Mouse (Mus musculus) thymus, postnatal 14 days (tissue): ENCODE data around the gene Aqp8.

ENCODE experiments used
- DNase-seq: peaks from one replicate; pipeline ENCODE4 v3.0.0; 2021

The Aqp8 gene

DNA sequence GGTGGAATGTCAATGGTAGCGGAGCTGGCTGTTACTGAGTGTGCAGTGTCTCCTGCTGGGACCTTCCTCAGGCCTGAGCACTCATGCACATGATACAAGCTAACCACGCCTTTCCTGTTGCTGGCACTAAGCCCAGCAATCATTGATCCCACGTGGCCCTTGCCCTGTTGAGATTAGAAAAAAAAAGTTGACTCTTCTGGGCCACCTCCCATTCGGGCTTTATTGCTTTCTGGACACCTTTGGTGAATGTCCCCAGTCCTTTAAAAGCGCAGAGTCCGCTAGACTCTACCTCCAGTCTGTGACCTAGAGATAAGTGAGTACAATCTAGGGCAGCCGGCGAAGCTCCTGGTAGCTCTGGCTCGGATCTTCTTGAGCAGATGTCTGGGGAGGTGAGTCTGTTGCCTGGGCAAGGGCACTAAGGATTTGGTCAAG is at the start of gene Aqp8:
Aqp8 (plus strand) TSS at position 222 of the 432 bp plus-strand sequence.
- DNase-seq = no peak

DNA sequence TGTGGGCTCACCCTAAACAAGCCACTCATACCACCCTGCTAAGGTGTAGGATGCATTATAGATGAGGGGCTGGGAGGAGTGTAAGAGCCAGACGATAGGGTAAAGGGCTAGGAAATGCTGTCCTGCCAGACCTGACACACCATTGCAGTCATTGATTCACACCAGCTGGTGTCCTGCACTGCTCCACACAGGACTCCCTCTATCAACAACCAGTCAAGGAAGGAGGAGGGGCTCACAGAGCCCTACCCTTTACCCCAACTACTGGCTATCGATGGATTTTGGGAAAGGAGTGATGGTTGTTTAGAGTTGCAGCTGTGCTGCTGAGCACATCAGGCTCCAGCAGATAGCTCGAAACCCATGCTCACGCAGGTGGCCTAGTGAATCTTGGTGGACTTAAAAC is 45.3 kb upstream of the Aqp8 start:
- DNase-seq = no peak

DNA sequence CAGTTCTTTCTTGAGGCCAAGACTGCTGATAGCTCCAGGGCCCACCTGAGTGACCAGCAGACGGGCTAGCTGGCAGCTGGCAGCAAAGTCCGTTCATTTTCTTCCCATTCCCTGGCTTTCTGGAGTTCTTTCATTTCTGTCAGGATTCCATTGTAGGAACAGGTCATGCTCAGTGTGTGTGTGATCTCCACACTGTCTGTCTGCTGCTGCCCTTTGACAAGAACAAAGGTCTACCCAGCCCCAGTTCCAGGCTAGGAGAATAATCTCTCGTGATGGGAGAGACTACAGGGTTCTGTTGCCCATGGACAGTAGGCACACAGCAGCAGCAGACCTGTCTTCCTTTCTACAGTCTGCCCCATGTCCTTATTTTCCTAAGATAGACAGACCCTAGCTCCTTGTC is 44.4 kb upstream of the Aqp8 start:
- no peak for DNase-seq

DNA sequence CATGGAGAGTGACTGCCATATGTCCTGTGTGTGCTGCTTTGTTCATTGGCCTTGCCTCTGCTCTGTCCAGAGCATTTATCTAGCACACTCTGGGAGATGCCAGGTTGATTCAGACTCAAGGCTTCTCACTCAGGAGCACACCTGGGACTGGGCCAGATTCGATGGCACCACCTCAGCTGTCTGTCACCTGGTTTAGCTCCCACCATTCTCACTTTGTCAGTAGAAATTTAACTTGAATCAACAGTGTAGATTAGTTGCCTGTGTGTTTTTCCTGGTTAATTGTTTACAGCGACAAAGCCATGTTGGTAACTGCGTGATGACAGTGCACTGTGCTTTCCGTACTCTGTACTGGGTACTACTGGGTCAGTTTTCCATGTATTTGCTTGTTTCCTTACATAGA is 42.1 kb upstream of the Aqp8 start:
- DNase-seq = no peak

DNA sequence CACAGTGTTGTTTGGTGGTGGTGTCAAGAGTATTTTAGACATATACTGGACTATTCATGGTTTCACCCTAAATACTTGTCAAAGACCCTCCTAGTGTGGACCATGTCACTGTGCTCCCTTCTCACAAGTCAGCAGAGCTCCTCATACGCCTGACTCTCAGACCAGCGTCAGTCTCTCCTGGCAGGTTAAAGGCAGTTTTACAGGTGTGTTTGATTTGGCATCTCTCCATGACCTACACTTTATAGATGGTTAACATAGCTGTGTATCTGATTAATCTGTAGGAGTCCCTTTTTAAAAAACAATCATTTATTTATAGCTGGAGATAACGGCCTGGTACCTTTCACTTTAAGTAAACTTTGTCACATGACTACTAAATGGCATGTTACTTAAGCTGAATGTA is 40.1 kb upstream of the Aqp8 start:
- DNase-seq = no peak

DNA sequence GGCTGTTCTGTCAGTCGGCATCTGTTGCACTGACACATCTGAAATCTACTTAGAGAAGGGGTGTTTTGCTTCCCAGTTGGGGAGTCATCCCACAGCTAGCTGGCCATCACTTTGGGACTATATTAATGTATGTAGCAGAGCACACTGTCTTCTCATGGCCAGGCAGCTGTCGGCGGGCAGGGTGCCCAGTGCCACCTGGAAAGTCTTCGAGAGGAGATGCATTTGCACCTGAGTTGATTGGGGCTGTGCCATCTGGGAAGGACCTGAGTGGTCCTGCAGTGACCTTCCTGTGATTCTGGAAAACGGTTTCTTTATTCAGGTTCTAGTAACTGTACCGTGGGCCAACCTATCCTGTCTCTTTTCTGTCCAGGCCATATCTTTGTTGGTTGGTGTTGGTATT is 37.8 kb upstream of the Aqp8 start:
- DNase-seq = no peak

DNA sequence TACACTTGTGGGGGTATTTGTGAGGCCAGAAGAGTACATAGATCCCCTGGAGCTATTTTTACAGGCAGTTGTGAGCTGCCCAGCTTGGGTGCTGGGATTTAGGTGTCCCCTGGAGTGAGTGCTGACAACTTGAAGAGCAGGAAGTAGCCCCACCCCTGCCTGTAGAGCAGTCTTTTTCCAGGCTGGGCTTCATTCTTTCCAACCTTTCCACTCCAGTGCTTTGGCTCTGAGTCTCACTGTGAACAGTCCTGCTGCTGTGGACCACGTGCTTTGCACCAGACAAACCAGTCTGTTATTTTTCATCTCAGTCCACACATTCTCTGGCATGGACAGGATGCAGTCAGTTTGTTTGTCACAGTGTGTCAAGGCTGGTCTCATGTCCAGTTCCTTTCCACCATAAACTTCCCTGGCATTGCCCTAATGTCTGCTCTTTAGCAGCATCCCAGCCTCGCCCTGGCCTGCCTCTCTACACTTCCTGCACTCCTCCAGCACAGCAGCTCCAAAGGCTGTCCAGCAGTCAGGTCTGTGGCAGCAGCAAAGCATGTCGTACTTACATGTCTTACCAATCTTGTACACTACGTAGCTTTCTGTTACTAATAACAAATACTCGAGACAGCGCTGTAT is 36.8 kb upstream of the Aqp8 start:
- no peak for DNase-seq

DNA sequence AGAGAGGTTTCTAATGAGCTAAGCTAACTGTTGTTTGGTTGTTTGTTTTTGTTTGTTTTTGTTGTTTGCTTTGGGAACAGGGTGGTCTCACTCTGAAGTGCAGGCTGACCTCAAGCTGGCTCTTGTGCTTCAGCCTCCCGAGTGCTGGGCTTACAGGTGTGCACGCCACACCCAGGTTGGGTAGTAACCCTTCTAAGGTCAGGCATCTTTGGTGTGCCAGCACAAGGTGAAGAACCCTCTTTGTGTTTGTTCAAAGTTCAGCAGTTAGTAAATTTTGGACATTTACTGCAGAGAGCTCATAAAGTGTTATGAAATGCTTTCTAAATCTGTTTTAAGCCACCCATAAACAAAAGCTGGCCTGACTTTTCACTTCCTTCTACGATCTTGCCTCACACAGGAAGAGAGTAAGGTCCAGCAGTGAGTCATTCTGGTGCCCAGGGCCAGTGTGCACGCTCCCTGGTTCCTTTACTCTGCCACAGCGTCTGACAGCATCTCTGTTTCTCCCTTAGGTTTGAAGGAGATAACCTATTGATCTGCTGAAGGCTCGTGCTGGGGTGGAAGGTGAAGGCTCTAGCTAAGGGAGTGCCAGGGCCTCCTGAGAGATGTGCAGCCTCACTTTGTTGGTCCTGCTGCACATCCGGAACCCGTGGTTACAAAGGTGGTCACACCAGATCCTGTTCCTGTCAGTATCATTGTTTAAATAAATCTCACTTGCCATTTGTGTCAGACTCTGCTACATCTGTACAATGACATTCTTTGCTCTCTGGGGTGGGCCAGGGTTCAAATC is 32.3 kb upstream of the Aqp8 start:
- no peak for DNase-seq

DNA sequence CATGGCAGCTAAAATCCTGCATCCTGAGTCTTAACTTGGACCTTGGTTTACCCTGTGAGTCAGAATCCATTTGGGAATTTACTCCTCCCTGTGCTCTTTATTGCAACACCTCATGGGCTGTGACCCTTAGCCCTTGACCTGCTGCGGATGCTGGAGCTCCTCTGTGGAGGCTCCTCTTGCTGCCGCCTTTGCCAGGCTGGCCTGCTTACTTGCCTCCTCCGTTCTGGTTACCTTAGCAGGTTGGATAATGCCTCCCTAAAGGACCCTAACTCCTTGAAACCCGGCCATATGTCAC is 31.7 kb upstream of the Aqp8 start:
- DNase-seq = no peak

DNA sequence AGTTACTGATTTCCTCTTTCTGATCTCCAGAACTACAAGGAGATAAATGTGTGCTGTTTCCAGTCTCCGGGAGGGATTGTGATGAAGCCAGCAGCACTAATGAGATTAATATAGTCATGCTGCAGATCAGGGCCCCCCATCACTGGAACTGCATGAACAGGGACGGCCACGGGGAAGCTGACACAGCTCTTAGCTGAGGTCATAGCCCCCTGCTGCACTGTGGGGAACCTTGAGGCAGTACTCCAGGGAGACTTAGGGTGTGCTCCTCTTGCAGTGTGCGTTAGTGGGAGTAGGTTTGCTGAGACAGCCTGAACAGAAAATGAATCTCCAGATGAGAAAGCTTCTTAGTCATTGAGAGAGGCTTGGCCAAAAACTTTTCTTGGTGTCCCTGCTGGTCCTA is 30.9 kb upstream of the Aqp8 start:
- DNase-seq = no peak

DNA sequence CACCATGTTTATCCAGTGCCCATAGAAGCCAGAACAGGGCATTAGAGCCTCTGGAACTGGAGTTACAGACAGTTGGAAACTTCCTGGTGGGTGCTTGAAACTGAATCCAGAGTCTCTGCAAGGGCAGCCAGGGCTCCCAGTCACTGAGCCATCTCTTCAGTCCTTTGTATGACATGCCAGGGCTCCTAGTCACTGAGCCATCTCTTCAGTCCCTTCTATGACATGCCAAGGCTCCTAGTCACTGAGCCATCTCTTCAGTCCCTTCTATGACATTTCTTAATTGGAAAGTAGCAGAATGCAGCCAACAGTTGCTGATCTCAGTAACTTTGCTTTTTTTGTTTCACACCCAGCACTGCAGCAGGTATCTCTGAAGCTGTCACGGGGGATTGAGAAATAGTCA is 20.0 kb upstream of the Aqp8 start:
- DNase-seq = no peak

DNA sequence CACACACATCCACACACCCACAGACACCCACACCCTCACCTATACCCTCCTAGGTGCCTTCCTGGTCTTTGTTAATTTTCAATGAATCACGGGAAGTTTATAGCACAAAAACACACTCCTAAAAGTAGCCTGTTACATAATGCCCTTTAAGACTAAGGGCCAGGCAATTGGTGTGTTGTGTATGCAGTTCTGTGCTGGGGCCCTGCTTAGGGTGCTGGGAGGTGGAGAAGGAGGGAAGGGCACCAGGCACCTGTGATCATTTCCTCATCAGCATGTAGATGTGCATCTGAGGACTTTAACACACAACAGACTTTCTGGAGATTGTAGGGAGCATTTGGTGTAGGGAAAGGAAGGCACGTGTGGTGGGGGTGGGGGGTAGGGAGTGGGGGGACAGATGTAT is 13.3 kb upstream of the Aqp8 start:
- no peak for DNase-seq

DNA sequence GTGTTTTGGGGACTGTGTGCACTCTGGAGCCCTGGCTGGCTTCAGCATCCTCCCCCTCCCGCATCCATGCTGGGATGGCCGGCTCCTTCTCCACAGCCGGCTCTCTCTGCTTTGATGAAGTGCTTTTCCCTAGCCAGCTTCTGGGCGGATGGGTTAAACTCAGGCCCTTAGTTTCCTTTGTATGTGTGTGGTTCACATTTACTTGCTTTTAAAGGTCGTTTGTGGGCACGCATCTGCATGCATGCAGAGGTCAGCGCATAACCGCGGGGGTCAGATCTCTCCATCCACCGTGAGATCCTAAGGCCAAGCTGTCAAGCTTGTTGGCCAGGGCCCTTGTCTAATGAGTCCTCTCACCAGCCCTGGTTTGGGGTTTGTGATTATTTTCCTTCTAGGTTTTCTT is 12.4 kb upstream of the Aqp8 start:
- DNase-seq = no peak

DNA sequence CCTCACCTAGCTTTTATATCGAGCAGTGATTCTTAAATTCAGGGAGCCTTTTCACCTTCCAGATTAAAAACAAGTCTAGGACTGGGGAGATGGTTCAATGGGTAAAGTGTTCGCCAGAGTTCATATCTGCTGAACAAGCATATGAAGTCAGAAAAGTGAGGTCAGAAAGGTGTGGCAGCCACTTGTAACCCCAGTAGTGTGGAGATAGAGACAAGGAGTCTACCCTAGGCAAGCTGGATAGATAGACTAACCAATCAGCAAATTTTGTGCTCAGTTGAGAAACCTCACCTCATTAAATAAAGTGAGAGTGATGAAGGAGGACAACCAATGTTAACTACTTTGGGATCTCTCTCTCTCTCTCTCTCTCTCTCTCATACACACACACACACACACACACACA is 11.6 kb upstream of the Aqp8 start:
- no peak for DNase-seq

DNA sequence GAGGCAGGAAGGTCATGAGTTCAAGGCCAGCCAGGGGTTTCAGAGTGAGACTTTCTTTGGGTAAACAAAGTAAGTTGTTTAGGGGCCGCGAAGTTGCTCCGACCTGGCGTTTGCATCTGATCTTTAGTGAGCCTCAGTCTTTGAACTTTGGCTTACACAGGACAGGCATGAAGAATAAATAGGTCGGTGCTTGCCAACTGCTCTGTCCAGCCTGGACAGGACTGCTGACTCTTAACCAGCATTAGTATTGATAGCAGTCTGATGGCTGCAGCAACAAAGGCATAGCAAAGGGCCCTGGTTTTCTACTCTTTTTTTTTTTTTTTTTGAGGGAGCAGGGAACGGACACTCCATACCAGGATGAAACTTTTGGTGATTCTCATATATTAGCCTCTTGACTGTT is 9.5 kb upstream of the Aqp8 start:
- DNase-seq = no peak

DNA sequence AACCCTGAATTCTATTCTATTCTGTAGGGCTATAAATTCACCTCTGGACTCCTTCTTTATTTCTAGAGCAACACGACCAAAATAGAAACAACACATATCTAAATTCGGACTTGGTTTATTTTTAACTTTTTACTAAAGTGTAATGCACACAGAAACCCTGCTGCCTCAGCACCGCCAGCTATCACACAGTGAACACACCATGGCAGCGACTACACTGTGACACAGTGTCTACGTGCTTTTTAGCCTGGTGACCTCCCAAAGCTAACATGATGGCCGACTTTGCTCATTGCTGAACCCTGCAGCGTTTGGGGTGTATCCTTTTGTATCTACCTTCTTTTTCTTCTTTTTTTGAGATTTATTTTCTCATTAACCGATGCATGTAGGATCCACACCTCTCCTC is 9.0 kb upstream of the Aqp8 start:
- no peak for DNase-seq

DNA sequence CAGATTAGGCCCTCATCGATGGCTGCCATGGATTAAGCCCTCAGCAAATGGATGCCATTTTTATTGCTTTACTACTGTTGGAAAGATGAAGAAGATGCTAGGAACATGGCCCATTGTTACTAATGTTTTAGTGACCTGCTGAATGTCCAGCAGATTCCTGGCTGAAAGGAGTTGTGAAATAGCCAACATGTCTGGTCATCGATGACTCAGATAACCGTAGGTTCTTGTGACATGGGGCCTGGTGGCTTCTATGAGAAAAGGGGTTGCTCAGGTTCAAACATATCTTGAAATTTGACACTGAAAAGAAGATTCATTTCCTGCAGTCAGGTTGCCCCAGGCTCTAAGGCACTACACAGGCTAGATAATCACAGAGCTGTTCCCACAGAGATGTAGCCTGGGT is 7.0 kb upstream of the Aqp8 start:
- DNase-seq = no peak

DNA sequence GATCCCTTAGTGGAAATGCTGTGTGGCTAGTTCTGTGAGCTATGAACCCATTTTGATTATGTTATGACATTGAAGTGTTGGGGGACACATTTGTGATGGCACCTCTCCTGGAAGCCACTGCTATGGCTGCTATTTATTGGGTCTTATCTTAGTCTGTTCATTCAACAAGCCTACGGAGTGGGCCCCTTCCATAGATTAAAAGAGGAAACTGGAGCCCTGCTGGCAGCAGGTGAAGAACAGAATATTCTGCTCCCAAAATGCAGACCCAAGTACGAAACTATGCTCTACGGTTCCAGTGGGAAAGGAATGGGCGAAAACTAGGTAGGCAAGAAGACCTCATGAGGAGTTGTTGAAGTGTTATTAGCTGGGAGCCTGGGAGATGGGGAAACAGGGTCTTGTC is 3.8 kb upstream of the Aqp8 start:
- no peak for DNase-seq

DNA sequence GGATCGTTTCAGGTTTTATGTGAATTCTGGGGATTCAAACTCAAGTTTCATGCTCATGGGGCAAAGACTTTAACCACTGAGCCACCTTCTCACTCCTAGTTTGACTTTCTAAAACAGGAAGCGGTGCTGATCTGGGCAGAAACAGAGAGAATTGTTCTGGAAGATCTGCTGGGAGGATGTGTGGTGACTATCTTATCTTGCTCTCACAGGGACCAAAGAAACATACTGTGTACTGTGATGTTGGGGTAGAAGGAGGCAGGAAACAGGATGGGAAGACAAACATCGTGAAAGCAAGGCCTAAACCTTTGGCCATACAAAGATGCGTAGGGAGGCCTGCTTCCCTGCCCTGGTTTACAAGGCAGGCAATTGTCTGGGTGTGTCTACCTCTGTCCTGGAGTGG is 2.8 kb upstream of the Aqp8 start:
- DNase-seq = no peak

DNA sequence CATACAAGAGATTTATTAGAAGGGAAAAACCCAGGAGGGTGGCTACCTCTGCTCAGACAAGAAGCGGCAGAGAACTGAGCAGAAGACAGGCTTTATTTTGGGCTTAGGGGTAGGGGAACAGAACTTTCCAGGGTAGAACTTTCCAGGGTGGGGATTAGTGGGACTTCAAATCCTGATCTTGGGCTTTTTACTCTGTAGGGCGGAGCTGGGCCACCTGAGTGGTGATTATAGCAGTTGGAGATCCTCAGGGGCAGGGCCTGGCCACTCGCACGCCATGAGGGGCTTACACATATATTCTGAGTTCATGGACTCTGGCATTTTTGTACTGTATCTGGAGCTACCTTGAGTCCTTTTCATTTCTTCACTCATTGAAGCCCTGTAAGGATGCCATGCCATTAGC is 775 bp upstream of the Aqp8 start:
- no peak for DNase-seq

DNA sequence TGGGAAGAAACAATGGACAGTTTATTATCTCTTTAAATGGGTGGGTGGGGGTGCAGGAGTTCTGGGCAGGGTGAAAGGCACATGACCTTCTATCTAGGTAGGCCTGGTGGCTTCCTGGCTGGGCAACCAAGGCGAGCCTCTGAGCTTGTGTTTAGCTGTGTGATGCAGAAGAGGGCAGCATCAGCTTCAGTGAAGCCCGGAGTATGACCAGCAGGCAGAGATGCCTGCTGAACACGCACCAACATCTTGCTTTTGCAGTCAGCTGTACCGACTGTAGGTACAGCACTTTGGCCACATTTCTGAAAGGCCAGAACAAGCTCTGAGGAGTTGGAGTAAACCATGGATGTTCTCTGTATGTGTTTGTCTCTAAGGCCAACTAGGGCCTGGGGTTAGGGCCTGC is 1.5 kb downstream of the Aqp8 start:
- DNase-seq = no peak

DNA sequence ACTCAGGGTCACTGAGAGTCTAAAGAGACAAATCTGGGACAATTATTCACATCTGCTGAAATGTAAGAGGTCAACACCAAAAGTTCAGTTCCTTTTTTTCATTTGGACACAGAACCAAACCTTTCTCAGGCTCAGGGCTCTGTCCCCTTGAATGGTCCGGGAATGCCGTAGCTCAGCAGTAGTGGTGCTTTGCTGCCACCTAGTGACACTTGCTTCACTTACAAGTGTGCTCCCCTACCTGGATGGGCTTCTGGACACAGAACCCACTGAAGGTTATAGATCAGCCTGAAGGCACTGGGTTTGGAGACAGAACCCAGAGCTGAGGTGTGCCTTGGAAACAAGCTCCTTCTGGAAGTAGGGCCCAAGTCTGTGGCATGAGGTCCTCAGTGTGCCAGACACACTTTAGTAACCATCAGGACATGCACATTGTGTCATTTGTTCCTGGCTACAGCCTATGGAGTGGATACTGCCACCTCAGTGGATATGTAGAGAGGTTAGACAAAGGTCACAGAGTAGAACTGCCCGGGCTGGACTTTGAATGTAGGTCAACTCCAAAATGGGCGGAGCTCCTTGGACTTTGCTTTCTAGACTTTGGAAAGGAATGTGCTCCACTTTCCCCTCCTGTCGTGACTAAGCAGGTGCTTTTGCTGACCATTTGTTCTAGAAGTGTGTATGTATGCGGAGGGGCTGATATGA is 3.7 kb downstream of the Aqp8 start:
- DNase-seq = peak; percentile 63

DNA sequence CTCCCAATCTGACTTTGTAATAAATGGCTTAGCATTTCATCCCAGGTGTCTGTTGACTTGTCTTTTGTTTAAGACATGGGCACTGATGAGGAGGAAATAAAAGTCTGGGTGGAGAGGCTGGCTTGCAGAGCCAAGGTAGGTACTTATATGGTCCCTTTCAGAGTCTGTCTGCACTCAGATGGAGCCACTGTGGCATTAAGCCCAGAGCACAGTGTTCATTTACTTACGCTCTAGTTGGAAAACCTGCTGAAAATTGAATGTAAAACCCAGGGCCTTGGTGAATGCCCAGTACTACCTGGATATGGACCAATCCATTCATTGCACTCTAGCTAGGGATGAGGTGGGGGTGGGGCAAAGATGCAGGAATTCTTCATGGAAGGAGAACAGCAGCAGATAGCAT is 5.9 kb downstream of the Aqp8 start:
- DNase-seq = no peak

DNA sequence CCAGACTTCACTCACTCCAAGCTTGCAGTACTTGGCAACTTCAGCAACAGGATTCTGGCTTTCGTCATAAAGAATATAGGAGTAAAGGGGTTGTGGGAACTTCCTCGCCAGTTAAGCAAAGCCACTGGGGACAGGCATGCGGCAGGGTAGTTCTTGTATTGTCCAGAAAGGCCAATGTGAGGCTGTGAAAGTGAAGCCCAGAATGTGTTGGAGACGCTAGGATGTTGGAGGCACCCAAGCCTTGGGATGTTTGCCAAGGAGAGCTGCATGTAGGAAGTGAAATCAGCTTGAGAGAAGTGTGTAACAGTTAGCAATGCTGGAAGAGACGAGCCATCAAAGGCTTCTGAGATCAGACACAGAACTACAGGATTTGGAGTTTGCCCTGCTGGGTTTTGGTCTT is 25.6 kb downstream of the Aqp8 start:
- no peak for DNase-seq
